Mouse (Mus musculus) C3H10T1/2 (cell line): ENCODE measurements around the gene Olfr1263. TPM values are rescaled to one million over a fixed set of nuclear protein-coding genes. Genes with fewer than 3 reads are reported as not detected.

Source experiments
- polyA plus RNA-seq, 2 experiments: library from polyadenylated mRNA; unstranded; fragments of >200 nt; fragmentation: generic; extraction: Trizol; gene quantifications; one replicate each; pipeline ENCODE4 v1.2.1; 2012; ENCODE audit warnings: missing spikeins in 2 of 2

Olfr1263 gene
- polyA plus RNA-seq, result not detected

DNA sequence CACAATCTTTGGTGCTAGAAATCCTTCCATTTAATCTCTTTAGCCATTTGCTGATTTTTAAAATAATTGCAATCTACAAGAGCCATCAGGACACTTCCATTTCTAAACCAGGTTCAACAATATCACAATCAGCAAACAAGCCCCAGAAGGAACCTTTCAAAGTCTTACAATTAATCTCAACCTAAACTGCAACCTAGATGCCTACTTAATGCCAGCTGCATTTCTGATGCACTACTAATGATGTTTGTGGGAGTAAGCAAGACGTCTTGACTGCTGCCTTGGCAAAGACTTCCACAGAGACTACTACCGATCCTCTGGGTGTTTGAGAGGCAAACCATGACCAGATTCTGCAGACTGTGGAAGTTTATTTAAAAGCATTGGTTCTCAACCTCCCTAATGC is at the start of gene Olfr1263:
Gene Olfr1263, plus strand, starts transcription at position 301 of the 400 bp plus-strand sequence.

DNA sequence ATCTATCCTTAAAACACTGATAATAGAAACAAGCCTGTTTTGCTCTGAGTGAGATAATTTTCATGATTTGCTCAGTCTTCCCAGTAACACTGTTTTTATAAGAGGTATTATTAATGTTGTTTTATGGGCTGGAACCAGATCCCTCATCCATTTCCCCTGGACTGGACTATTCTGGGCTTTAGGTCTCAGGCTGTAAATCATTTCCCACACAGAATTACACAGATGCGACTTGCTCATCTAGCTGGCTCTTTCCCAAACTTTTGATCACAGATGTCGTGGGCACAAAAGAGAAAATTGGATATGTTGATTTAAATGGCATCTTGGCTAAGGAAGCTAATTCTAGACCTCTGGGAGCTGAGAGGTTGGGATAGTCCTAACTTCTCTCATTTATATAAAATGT is 37.7 kb upstream of the Olfr1263 start, which contains the start of gene Olfr1260:
Gene Olfr1260, plus strand, starts transcription at position 157 of the 400 bp plus-strand sequence.

DNA sequence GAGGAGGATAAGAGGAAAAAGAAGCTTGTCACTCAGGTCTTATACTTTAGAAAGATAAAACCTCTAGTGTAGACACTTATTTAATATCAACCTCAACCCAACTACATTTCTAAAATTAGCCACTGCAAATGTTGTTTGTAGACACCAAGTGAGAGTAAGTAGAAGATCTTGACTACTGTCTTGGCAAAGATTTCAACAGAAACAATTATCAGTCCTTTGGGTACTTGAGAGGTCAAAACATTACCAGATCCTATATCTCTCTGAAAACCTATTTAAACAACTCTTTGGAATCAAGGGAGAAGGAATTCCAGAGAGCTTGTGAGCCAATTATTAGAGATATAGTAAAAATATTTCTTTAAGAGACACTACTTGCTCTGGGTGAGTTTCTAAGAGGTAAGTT is 21.0 kb upstream of the Olfr1263 start, which contains the start of gene Olfr1261:
Gene Olfr1261, plus strand, starts transcription at position 301 of the 400 bp plus-strand sequence.

DNA sequence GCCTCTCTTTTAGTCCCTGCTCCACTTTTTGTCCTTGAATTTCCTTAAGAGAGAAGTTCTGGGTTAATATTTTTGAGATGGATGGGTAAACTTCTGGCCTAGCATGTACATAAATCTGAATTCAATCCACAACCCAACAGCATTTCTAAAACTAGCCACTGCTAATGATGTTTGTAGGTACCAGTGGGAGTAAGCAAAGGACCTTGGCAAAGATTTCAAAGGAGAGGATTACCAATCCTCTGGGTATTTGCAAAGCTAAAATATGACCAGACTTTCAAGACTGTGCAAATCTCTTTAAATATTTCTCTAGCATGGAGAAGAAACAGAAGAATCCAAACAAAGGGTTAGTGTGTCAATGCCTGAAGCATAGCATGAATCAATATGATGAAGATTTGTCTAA is 12.1 kb upstream of the Olfr1263 start, which contains the start of gene Olfr1262:
Gene Olfr1262, plus strand, starts transcription at position 301 of the 400 bp plus-strand sequence.

DNA sequence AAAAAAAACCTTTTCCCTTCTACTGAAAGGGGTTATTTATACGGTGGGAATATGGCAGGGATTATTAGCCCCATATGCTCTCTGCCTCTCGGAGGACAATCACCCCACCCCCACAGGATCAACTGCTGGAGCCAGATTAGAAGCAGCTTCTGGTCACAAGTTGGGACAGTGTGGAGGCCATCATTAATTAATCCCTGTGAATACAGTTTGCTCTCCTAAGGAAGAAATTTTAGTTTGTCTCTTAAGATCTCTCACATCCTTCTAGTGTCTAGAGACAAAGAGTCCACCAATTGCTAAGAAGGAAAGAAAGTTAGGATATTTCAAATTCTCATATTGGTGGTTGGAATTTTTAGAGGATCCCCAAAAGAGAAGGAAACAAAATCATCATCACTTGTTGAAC is 13.5 kb downstream of the Olfr1263 start, which contains the start of gene Olfr1264:
Gene Olfr1264, minus strand, starts transcription at position 101 of the 400 bp plus-strand sequence.

DNA sequence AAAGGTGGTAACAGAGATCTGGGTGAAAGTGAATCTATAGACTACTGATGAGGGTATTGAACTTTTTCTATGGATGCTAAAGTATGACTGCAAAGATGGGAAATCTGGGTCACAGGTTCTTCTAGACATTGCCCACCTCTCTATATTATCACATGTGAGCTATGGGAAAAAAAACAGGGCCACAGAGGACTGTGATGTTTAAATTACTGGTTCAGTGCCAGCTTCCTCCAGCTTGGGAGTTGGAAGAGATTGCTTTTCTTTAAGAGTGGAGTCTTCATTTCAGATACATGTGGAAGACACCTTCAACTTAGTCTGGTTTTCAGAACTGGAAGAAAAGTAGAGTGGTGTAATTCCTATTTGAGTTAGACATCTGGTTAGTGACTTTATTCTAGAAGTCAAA is 23.1 kb downstream of the Olfr1263 start, which contains the start of gene Olfr1265:
Gene Olfr1265, plus strand, starts transcription at position 301 of the 400 bp plus-strand sequence.

DNA sequence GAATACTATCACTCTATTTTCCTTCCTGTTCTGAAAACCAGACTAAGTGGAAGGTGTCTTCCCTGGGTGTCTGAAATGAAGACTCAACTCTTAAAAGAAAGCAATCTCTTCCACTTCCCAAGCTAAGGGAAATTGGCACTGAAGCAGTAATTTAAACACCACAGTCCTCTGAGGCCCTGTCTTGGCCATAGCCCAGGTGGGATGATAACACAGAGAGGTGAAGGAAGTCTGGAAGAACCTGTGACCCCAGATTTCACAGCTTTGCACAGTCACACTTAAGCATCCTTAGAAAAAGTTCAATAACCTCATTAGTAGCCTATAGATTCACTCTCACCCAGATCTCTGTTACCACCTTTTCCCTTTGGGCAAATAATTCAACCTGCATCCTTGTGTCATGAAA is 51.6 kb downstream of the Olfr1263 start, which contains the start of gene Olfr140:
Gene Olfr140, minus strand, starts transcription at position 101 of the 400 bp plus-strand sequence.

Other genes with a start within 250 kb of the Olfr1263 start
- not detected for gene Olfr1254, start 218.5 kb upstream of the Olfr1263 start, polyA plus RNA-seq
- gene Olfr1255, start 200.1 kb upstream of the Olfr1263 start, polyA plus RNA-seq, result not detected
- not detected for gene Olfr1256, start 170.6 kb upstream of the Olfr1263 start, polyA plus RNA-seq
- not detected for gene Olfr48, start 163.9 kb upstream of the Olfr1263 start, polyA plus RNA-seq
- gene Olfr1257, start 133.7 kb upstream of the Olfr1263 start, polyA plus RNA-seq, result not detected
- not detected for gene Olfr1258, start 84.8 kb upstream of the Olfr1263 start, polyA plus RNA-seq
- gene Olfr1259, start 63.5 kb upstream of the Olfr1263 start, polyA plus RNA-seq, result not detected
- gene Olfr1260, start 37.8 kb upstream of the Olfr1263 start, polyA plus RNA-seq, result not detected
- not detected for gene Olfr1261, start 20.9 kb upstream of the Olfr1263 start, polyA plus RNA-seq
- not detected for gene Olfr1262, start 12.0 kb upstream of the Olfr1263 start, polyA plus RNA-seq
- gene Olfr1264, start 13.4 kb downstream of the Olfr1263 start, polyA plus RNA-seq, result not detected
- not detected for gene Olfr1265, start 23.2 kb downstream of the Olfr1263 start, polyA plus RNA-seq
- gene Olfr140, start 51.5 kb downstream of the Olfr1263 start, polyA plus RNA-seq, result not detected
- not detected for gene Olfr1269, start 109.3 kb downstream of the Olfr1263 start, polyA plus RNA-seq
- gene Olfr32, start 130.2 kb downstream of the Olfr1263 start, polyA plus RNA-seq, result not detected
- gene Olfr1270, start 141.0 kb downstream of the Olfr1263 start, polyA plus RNA-seq, result not detected
- gene Olfr1506, start 212.4 kb downstream of the Olfr1263 start, polyA plus RNA-seq, result not detected
- gene Olfr142, start 245.5 kb downstream of the Olfr1263 start, polyA plus RNA-seq, result not detected